Mouse (Mus musculus) MEL (cell line): ENCODE data around the gene Tnfrsf1b. TPM values are rescaled to one million over a fixed set of nuclear protein-coding genes. Genes with fewer than 3 reads are reported as not detected.
A peak's percentile ranks its signal among the peaks of the same experiment; 100 is the strongest.

Experiments
- DNase-seq: peaks from one replicate; pipeline ENCODE4 v3.0.0; 2011; ENCODE audit warnings: low read depth, low spot score
- H3K27ac ChIP-seq: 2 replicates; pipeline ENCODE4 v1.5.1; 2012; ENCODE audit warnings: low read depth, mild to moderate bottlenecking, control low read depth, low read length, moderate library complexity; ENCODE audit not compliant: control insufficient read depth
- H3K27me3 ChIP-seq, 2 experiments: fragments of 150-350 bp in 1 of 2; sonication (generic) in 1 of 2; 2 replicates each; pipeline ENCODE4 v1.6.1; 2012; ENCODE audit warnings: low read length in 2 of 2, mild to moderate bottlenecking in 2 of 2, improper control_type of control experiment in 1 of 2, moderate library complexity in 1 of 2; ENCODE audit not compliant: insufficient read depth in 2 of 2, control insufficient read depth in 1 of 2
- H3K36me3 ChIP-seq, 2 experiments: 2 replicates each; pipeline ENCODE4 v1.6.1; 2012 to 2014; ENCODE audit warnings: low read length in 2 of 2, improper control_type of control experiment in 1 of 2, inconsistent platforms in 1 of 2, mild to moderate bottlenecking in 1 of 2; ENCODE audit not compliant: insufficient read depth in 2 of 2, control insufficient read depth in 1 of 2
- H3K4me1 ChIP-seq, 2 experiments: fragments of 150-350 bp in 1 of 2; sonication (generic) in 1 of 2; 2 replicates each; pipeline ENCODE4 v1.6.1; 2012; ENCODE audit warnings: low read length in 2 of 2, improper control_type of control experiment in 1 of 2, mild to moderate bottlenecking in 1 of 2; ENCODE audit not compliant: insufficient read depth in 2 of 2, control insufficient read depth in 1 of 2
- H3K4me3 ChIP-seq, 2 experiments: fragments of 150-350 bp in 1 of 2; sonication (generic) in 1 of 2; 2 replicates each; pipeline ENCODE4 v1.5.1; 2012; ENCODE audit warnings: low read depth in 2 of 2, low read length in 2 of 2, mild to moderate bottlenecking in 2 of 2, moderate library complexity in 2 of 2, control low read depth in 1 of 2, improper control_type of control experiment in 1 of 2; ENCODE audit not compliant: control insufficient read depth in 1 of 2, insufficient read depth in 1 of 2
- H3K79me2 ChIP-seq: 2 replicates; pipeline ENCODE4 v1.6.1; 2012; ENCODE audit warnings: mild to moderate bottlenecking, low read length, moderate library complexity; ENCODE audit not compliant: control insufficient read depth, poor library complexity, insufficient read depth
- H3K9ac ChIP-seq: 2 replicates; pipeline ENCODE4 v1.6.1; 2012; ENCODE audit warnings: low read depth, mild to moderate bottlenecking, control low read depth, low read length, moderate library complexity; ENCODE audit not compliant: control insufficient read depth, poor library complexity, severe bottlenecking
- H3K9me3 ChIP-seq: fragments of 150-350 bp; sonication (generic); replicated peaks from 2 replicates; pipeline ENCODE4 v1.6.1; 2012; ENCODE audit warnings: mild to moderate bottlenecking, low read length, improper control_type of control experiment, moderate library complexity; ENCODE audit not compliant: insufficient read depth
- BHLHE40 ChIP-seq: IDR thresholded peaks from 2 replicates; pipeline ENCODE4 v1.6.1; 2012; ENCODE audit warnings: low read depth, mild to moderate bottlenecking, inconsistent platforms, low read length, improper control_type of control experiment, borderline replicate concordance
- CHD1 ChIP-seq: IDR thresholded peaks from 2 replicates; pipeline ENCODE4 v1.6.1; 2012; ENCODE audit warnings: low read depth, mild to moderate bottlenecking, inconsistent platforms, low read length, improper control_type of control experiment
- CHD2 ChIP-seq: IDR thresholded peaks from 2 replicates; pipeline ENCODE4 v1.6.1; 2011; ENCODE audit warnings: low read length, improper control_type of control experiment
- EP300 ChIP-seq, 2 experiments: IDR thresholded peaks; 2 replicates each; pipeline ENCODE4 v1.6.1; 2011; ENCODE audit warnings: improper control_type of control experiment in 2 of 2, low read length in 2 of 2, low read depth in 1 of 2, mild to moderate bottlenecking in 1 of 2
- GABPA ChIP-seq: IDR thresholded peaks from 2 replicates; pipeline ENCODE4 v1.6.1; 2012; ENCODE audit warnings: low read depth, mild to moderate bottlenecking, inconsistent platforms, low read length, improper control_type of control experiment, moderate library complexity
- HCFC1 ChIP-seq: IDR thresholded peaks from 2 replicates; pipeline ENCODE4 v1.6.1; 2012; ENCODE audit warnings: low read depth, mild to moderate bottlenecking, inconsistent platforms, low read length, improper control_type of control experiment, moderate library complexity
- MAX ChIP-seq: IDR thresholded peaks from 2 replicates; pipeline ENCODE4 v1.6.1; 2011; ENCODE audit warnings: low read length, improper control_type of control experiment
- MAZ ChIP-seq: IDR thresholded peaks from 2 replicates; pipeline ENCODE4 v1.6.1; 2012; ENCODE audit warnings: low read depth, mild to moderate bottlenecking, inconsistent platforms, low read length, improper control_type of control experiment
- MEF2A ChIP-seq: IDR thresholded peaks from 2 replicates; pipeline ENCODE4 v1.6.1; 2014; ENCODE audit warnings: low read depth, mild to moderate bottlenecking, inconsistent platforms, low read length, improper control_type of control experiment; ENCODE audit not compliant: poor library complexity, insufficient replicate concordance, severe bottlenecking; ENCODE audit errors: extremely low read depth
- MXI1 ChIP-seq: IDR thresholded peaks from 2 replicates; pipeline ENCODE4 v1.6.1; 2011; ENCODE audit warnings: mild to moderate bottlenecking, low read depth, low read length, improper control_type of control experiment
- MYB ChIP-seq: IDR thresholded peaks from 2 replicates; pipeline ENCODE4 v1.6.1; 2011; ENCODE audit warnings: mild to moderate bottlenecking, low read depth, low read length, improper control_type of control experiment
- NRF1 ChIP-seq: IDR thresholded peaks from 2 replicates; pipeline ENCODE4 v1.6.1; 2014; ENCODE audit warnings: low read depth, mild to moderate bottlenecking, inconsistent platforms, low read length, improper control_type of control experiment, moderate library complexity; ENCODE audit not compliant: poor library complexity, insufficient read depth, severe bottlenecking
- POLR2AphosphoS5 ChIP-seq: IDR thresholded peaks from 2 replicates; pipeline ENCODE4 v1.6.1; 2012; ENCODE audit warnings: low read depth, borderline replicate concordance, mild to moderate bottlenecking, inconsistent platforms, low read length, moderate library complexity, mixed read lengths
- RAD21 ChIP-seq: IDR thresholded peaks from 2 replicates; pipeline ENCODE4 v1.6.1; 2011; ENCODE audit warnings: mild to moderate bottlenecking, low read depth, low read length, improper control_type of control experiment
- RCOR1 ChIP-seq: IDR thresholded peaks from 2 replicates; pipeline ENCODE4 v1.6.1; 2012; ENCODE audit warnings: low read depth, mild to moderate bottlenecking, inconsistent platforms, low read length, improper control_type of control experiment
- TAL1 ChIP-seq: IDR thresholded peaks from 2 replicates; pipeline ENCODE4 v1.6.1; 2012; ENCODE audit warnings: mild to moderate bottlenecking, inconsistent platforms, low read length, moderate library complexity, mixed read lengths
- TBP ChIP-seq: IDR thresholded peaks from 2 replicates; pipeline ENCODE4 v1.8.0; 2011; ENCODE audit warnings: low read depth, low read length, improper control_type of control experiment
- UBTF ChIP-seq: IDR thresholded peaks from 2 replicates; pipeline ENCODE4 v1.6.1; 2012; ENCODE audit warnings: low read depth, mild to moderate bottlenecking, inconsistent platforms, low read length, improper control_type of control experiment, moderate library complexity, borderline replicate concordance; ENCODE audit not compliant: insufficient read depth
- USF1 ChIP-seq: IDR thresholded peaks from 2 replicates; pipeline ENCODE4 v1.6.1; 2014; ENCODE audit warnings: low read depth, mild to moderate bottlenecking, inconsistent platforms, low read length, improper control_type of control experiment, moderate library complexity
- USF2 ChIP-seq, 2 experiments: IDR thresholded peaks; 2 replicates each; pipeline ENCODE4 v1.6.1; 2011 to 2012; ENCODE audit warnings: improper control_type of control experiment in 2 of 2, low read length in 2 of 2, borderline replicate concordance in 1 of 2, inconsistent platforms in 1 of 2, low read depth in 1 of 2, mild to moderate bottlenecking in 1 of 2; ENCODE audit not compliant: insufficient read depth in 1 of 2
- ZC3H11A ChIP-seq: IDR thresholded peaks from 2 replicates; pipeline ENCODE4 v1.6.1; 2012; ENCODE audit warnings: low read depth, mild to moderate bottlenecking, inconsistent platforms, low read length, improper control_type of control experiment
- ZKSCAN1 ChIP-seq: IDR thresholded peaks from 2 replicates; pipeline ENCODE4 v1.6.1; 2012; ENCODE audit warnings: low read depth, mild to moderate bottlenecking, inconsistent platforms, low read length, improper control_type of control experiment, moderate library complexity
- ZMIZ1 ChIP-seq: IDR thresholded peaks from 2 replicates; pipeline ENCODE4 v1.6.1; 2012; ENCODE audit warnings: low read depth, mild to moderate bottlenecking, inconsistent platforms, low read length, improper control_type of control experiment, moderate library complexity
- ZNF384 ChIP-seq: IDR thresholded peaks from 2 replicates; pipeline ENCODE4 v1.6.1; 2012; ENCODE audit warnings: low read depth, mild to moderate bottlenecking, inconsistent platforms, low read length, improper control_type of control experiment
- polyA plus RNA-seq, 2 experiments: library from polyadenylated mRNA; stranded (reverse) in 1 of 2; unstranded in 1 of 2; fragments of >175 nt in 1 of 2; fragments of >200 nt in 1 of 2; gene quantifications; 2 replicates each; pipeline versions ENCODE4 v1.2.1 to v1.2.4; 2012; ENCODE audit warnings: low replicate concordance in 2 of 2, low read depth in 1 of 2; ENCODE audit not compliant: insufficient read length in 2 of 2, insufficient read depth in 1 of 2, missing spikeins in 1 of 2
- total RNA-seq: library from RNA; depleted of rRNA; stranded (reverse); fragments of 300-350 nt; gene quantifications from 2 replicates; pipeline ENCODE4 v1.2.3, GENCODE M21; 2012

Gene Tnfrsf1b
- total and polyA plus RNA-seq, 3 experiments: 0.58 to 1.2 TPM; not detected in 1

DNA sequence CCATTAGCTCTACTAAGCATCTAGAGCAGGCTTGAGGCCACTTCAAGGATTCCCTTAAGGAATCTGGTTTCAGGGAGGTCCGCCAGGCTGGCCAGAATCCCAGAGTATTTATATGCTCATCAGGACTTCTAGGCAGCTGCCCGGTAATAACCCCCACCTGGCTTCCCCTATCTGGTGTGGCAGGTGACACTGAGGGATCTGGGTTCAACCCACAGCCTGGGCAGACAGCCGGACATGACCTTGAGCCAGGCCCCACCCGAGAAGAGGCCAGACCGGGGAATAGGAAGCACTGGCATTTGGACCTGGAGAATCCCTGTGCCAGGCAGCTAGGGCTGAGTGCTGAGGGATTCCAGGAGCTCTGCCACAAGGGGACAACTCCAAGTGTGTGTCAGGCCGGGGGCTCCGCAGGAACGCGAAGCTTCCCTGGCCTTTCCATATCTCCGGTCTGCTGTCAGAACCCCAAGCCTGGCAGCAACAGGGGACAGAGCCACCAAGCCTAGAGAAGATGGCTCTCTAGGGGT lies 52.6 kb downstream of the Tnfrsf1b start:
- no peaks in the 10 kb centered on the region for H3K27me3 ChIP-seq
- H3K4me1 ChIP-seq: peaks cover 10 to 14% of the 10 kb centered on the region in 2 experiments
- peak; percentile 49 for DNase-seq
- H3K36me3 ChIP-seq: peaks cover 2 to 18% of the 10 kb centered on the region in 2 experiments; a peak in 3 of 4 replicates
- H3K27ac ChIP-seq: 0 out of 2 replicates have a peak overlapping the region, but pooled peaks have one; percentile 4
- peaks cover 22% of the 10 kb centered on the region for H3K79me2 ChIP-seq
- H3K9ac ChIP-seq: peak overlapping the region; percentile 92
- no peaks in the 10 kb centered on the region for H3K9me3 ChIP-seq
- no peak for TF ChIP-seq ZC3H11A
- TF ChIP-seq NRF1: no peak
- no peak for TF ChIP-seq TBP
- no peak for TF ChIP-seq CHD2
- no peak for TF ChIP-seq POLR2AphosphoS5
- no peak; the same call in 1 of the 2 replicates for TF ChIP-seq TAL1
- TF ChIP-seq EP300 (IDR thresholded peaks at IDR 0.05; ENCODE audit: low read depth in 1 of 2, low read length in 2 of 2): no peak
- TF ChIP-seq HCFC1: no peak
- no peak for TF ChIP-seq GABPA
- no peak for TF ChIP-seq CHD1
- no peak for TF ChIP-seq RAD21
- no peak for TF ChIP-seq MAZ
- TF ChIP-seq, all 39 proteins: peak for 0
- H3K4me3 ChIP-seq: peak overlapping the region; percentile 83 to 98

DNA sequence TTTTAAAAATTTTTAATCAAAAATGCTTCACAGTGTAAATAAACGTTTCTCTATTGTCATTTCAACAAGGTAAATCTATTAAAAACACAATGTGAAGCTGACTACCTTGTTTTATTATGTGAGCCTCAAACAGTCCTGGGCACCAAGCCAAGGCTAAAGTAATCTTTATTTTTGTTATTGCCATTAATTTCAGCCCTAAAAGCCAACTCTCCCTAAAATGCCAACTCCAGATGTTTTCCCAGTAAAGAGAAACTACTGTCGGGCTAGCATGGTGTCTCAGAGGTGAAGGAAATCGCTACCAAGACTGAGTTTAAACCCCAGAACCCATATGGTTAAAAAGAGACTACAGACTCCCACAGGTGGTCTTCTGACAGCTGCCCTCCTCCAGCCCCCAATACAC lies 53.3 kb downstream of the Tnfrsf1b start:
- Histone ChIP-seq H3K9me3 (no peaks in the 10 kb centered on the region), H3K4me1 (peaks cover 10 to 14% of the 10 kb centered on the region in 2 experiments), H3K4me3 (peak overlapping the region; percentile 83 to 98; a peak in 3 of 4 replicates), H3K27ac (no peak overlapping the region), H3K9ac (peak overlapping the region; percentile 92), H3K36me3 (peaks cover 2 to 18% of the 10 kb centered on the region in 2 experiments; a peak in 3 of 4 replicates), H3K79me2 (peaks cover 22% of the 10 kb centered on the region), H3K27me3 (no peaks in the 10 kb centered on the region)
- no peak for TF ChIP-seq MXI1
- no peak for TF ChIP-seq MEF2A
- TF ChIP-seq ZNF384: no peak
- no peak for TF ChIP-seq TAL1
- no peak for TF ChIP-seq MYB
- TF ChIP-seq GABPA: no peak
- TF ChIP-seq USF1: no peak
- no peak for TF ChIP-seq UBTF
- TF ChIP-seq USF2 (IDR thresholded peaks at IDR 0.05; ENCODE audit: borderline replicate concordance in 1 of 2, insufficient read depth in 1 of 2, low read depth in 1 of 2, low read length in 2 of 2): no peak
- TF ChIP-seq RCOR1: no peak
- TF ChIP-seq ZMIZ1: no peak
- no peak for TF ChIP-seq TBP
- no peak for TF ChIP-seq MAX
- no peak for TF ChIP-seq BHLHE40
- TF ChIP-seq ZKSCAN1: no peak
- TF ChIP-seq HCFC1: no peak
- DNase-seq: peak; percentile 38
